Mouse (Mus musculus): ENCODE results near the gene Auts2. TPM values are rescaled to one million over a fixed set of nuclear protein-coding genes. Genes with fewer than 3 reads are reported as not detected.

Auts2 gene
- polyA plus RNA-seq, 1 experiment from 2014 or later: 57.8 TPM

DNA sequence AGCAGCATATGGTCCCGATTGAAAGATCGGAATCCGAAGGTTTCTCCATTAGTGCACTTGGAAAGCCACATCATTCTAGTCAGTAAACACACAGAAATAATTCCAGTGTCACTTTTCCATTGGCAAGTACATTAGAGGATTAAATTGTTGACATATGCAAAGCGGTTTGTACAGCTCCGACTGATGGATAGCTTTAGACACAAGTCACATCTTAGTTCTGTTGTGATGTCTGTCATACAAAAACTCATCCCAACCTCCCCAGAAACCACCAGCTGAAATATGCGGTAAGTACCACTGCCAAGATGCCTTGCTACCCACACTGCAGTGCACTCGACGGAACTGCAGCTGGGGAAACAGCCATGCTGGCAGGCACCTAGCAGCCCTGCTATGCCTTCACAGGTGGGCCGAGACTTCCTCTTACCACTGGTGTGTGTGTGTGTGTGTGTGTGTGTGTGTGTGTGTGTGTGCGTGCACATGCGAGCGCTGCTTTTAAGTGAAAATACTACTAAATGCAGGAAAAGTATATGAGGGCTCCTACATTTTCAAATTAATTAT lies 322.7 kb downstream of the Auts2 start:
- H3K36me3 ChIP-seq: peaks cover under 1% of the 10 kb centered on the region; the same call in 1 of the 2 replicates
- 90% methylated on average over 12 of the region's 12 CpGs for WGBS
- H3K9me3 ChIP-seq (replicated peaks): no peaks in the 10 kb centered on the region
- H3K4me3 ChIP-seq: no peak overlapping the region
- H3K27ac ChIP-seq: no peak overlapping the region
- H3K27me3 ChIP-seq (ENCODE audit: low read depth, poor library complexity, severe bottlenecking): no peaks in the 10 kb centered on the region
- H3K4me1 ChIP-seq: peaks cover 15% of the 10 kb centered on the region
- no peak for DNase-seq (ENCODE audit: low spot score)

DNA sequence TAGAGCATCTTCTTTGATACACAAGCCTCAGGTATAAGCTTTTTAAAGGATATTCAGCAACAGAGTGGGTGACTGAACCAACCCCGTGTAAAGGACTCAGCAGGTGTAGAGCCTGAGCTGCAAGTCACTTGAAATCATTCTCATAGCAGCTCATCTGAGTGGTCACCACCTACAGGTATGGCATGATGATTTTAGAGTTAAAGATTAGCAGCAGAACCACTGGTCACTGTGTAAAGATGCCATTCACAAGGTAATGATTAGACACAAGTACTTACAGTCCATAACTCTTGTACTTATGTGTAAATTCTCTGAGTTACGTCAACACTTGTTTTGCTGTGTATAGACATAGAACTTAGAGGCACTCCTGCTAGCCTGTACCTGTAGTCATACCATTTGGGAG lies 327.0 kb downstream of the Auts2 start:
- no peak for DNase-seq (ENCODE audit: low spot score)
- H3K9me3 ChIP-seq (replicated peaks): no peaks in the 10 kb centered on the region
- H3K36me3 ChIP-seq: no peaks in the 10 kb centered on the region
- H3K27me3 ChIP-seq (ENCODE audit: low read depth, poor library complexity, severe bottlenecking): no peaks in the 10 kb centered on the region
- no peak overlapping the region for H3K4me3 ChIP-seq
- 91% methylated on average over 2 of the region's 2 CpGs for WGBS
- H3K27ac ChIP-seq: no peak overlapping the region
- peaks cover 26% of the 10 kb centered on the region for H3K4me1 ChIP-seq

DNA sequence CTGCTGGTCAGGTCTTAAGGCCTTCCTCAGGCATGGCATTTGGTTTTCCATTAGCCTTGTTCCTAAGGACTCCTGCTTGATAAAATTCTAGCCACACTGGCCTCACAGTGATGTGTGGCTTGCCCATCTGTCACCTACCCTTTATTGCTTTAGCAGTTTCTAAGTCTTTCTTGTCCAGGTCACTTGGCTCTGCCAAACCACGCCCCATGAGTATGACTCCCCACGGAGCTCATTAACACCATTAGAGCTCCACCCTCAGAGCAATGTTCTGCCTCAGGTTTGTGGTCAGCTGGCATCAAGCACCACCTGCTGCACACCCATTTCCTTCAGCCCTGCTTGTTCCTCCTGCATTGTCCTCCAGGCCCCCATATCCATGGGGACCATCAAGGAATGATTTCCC lies 330.7 kb downstream of the Auts2 start:
- peaks cover 35% of the 10 kb centered on the region for H3K4me1 ChIP-seq
- H3K27ac ChIP-seq: no peak overlapping the region
- H3K4me3 ChIP-seq: no peak overlapping the region
- WGBS: 41% methylated on average over 2 of the region's 2 CpGs
- no peak for DNase-seq (ENCODE audit: low spot score)
- H3K27me3 ChIP-seq (ENCODE audit: low read depth, poor library complexity, severe bottlenecking): no peaks in the 10 kb centered on the region
- no peaks in the 10 kb centered on the region for H3K9me3 ChIP-seq (replicated peaks)
- no peaks in the 10 kb centered on the region for H3K36me3 ChIP-seq

DNA sequence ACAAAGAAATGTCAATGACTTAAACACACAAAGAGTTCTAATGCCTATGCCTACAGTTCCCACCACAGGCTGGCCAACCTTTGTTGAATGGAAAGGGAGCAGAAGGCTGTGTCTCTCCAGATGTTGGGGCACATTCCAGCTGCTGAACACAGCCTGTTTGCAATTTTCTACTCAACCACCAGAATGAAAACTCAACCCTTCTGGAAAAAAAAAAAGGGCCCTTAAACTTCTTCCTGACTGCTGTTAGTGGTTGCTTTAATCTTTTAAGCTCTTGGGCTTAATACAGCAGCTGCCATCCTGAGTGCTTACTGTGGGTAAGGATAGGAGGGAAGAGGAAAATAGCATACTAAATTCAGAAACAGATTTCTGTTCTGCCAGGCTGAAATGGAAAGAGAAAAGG lies 333.4 kb downstream of the Auts2 start:
- Histone ChIP-seq H3K27me3 (ENCODE audit: low read depth, poor library complexity, severe bottlenecking) (no peaks in the 10 kb centered on the region), H3K4me3 (no peak overlapping the region), H3K9me3 (replicated peaks) (no peaks in the 10 kb centered on the region), H3K36me3 (no peaks in the 10 kb centered on the region), H3K27ac (peak overlapping the region; percentile 53; the same call in 1 of the 2 replicates), H3K4me1 (peaks cover 32% of the 10 kb centered on the region)
- DNase-seq (ENCODE audit: low spot score): no peak

DNA sequence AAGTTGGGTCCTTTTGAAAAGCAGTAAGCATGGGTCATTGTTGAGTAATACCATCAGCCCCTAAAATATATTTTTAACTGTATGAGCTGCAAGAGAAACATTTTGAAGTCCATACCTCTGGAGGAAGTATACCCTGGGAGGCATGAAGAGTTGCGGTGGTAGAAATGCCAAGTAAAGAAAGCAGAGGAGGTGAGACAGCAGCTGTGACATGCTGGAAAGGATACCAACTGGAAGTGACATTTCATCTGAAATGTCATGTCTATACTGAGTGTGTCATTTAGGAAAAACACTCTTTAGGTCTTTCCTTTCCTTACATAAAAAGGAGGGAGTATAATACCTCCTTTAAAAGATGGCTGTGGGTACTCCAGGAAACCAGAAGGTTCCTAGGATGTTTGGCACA lies 336.9 kb downstream of the Auts2 start:
- DNase-seq (ENCODE audit: low spot score): no peak
- no peak overlapping the region for H3K27ac ChIP-seq
- H3K4me3 ChIP-seq: no peak overlapping the region
- H3K4me1 ChIP-seq: peaks cover 20% of the 10 kb centered on the region
- no peaks in the 10 kb centered on the region for H3K9me3 ChIP-seq (replicated peaks)
- H3K27me3 ChIP-seq (ENCODE audit: low read depth, poor library complexity, severe bottlenecking): no peaks in the 10 kb centered on the region
- 98% methylated on average over 1 of the region's 1 CpGs for WGBS
- no peaks in the 10 kb centered on the region for H3K36me3 ChIP-seq

DNA sequence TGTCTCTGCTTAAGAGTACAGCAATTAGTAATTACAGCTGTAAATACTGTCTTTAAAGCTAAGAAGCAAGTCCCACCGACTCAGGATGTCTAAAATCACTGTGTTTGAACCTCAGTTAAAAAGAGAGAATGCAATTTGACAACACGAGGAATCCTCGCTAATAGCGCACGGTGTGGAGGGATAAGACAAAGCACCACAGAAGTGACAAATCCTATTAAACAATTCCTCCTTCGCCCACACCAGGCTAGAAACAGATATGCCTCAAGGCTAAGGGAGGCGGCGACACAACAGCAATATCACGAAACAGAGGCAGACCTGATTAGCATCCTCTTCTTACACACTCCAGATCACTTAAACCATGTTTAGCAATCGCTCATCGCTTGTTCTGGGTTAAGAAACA lies 339.3 kb downstream of the Auts2 start:
- Histone ChIP-seq H3K9me3 (replicated peaks) (no peaks in the 10 kb centered on the region), H3K27me3 (ENCODE audit: low read depth, poor library complexity, severe bottlenecking) (no peaks in the 10 kb centered on the region), H3K4me1 (peaks cover 10% of the 10 kb centered on the region), H3K4me3 (no peak overlapping the region), H3K36me3 (no peaks in the 10 kb centered on the region), H3K27ac (no peak overlapping the region)
- DNase-seq (ENCODE audit: low spot score): no peak
- 83% methylated on average over 11 of the region's 11 CpGs for WGBS

DNA sequence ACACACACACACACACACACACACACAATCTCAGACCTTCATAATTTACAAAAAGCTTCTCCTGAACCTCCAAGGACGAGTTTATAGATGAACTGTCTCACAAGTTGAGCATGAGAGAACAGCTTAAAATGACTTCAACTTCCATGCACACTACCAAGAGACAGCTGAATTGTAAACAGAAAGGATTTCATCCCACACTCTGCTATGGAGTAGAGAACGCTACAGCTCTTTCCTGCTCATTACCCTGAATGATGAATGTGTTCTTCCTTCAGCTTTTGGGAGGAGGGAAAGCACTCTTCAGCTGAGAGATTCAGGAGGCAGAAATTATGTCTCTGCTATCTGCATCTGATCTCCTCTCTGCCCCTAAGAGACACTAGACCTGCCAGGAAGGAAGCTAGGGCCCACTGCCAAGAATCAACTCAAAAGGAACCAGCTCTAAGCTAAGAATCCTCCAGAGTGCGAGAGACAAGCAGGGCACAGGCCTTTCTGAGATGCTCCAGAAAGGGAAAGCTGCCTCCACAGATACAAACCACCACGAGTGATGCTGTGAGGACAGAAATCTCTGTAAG lies 342.0 kb downstream of the Auts2 start:
- WGBS: 62% methylated on average over 4 of the region's 4 CpGs
- Histone ChIP-seq H3K4me1 (peaks cover 10% of the 10 kb centered on the region), H3K36me3 (no peaks in the 10 kb centered on the region), H3K27me3 (ENCODE audit: low read depth, poor library complexity, severe bottlenecking) (no peaks in the 10 kb centered on the region), H3K4me3 (no peak overlapping the region), H3K27ac (no peak overlapping the region), H3K9me3 (replicated peaks) (no peaks in the 10 kb centered on the region)
- DNase-seq (ENCODE audit: low spot score): no peak

DNA sequence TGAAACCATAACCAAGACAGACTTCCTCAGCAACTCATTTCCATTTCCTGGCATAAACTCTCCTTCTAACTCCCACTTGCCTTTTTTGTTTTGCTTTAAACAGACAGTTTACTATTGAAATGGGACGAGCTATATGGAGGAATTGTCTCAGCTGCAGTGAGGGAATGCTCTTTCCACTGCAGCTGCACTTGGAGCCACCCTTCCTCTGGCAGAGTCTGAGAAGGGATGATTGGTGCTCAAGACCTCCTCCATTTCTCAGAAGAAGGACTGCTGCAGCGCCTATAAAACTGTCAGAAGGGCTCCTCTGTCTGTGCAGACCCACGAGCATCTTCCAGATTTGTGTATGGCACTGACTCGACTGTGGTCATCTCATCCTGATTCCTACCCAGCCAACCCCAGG lies 342.5 kb downstream of the Auts2 start:
- no peaks in the 10 kb centered on the region for H3K27me3 ChIP-seq (ENCODE audit: low read depth, poor library complexity, severe bottlenecking)
- no peak overlapping the region for H3K4me3 ChIP-seq
- 59% methylated on average over 4 of the region's 4 CpGs for WGBS
- no peak overlapping the region for H3K27ac ChIP-seq
- DNase-seq (ENCODE audit: low spot score): no peak
- peaks cover 10% of the 10 kb centered on the region for H3K4me1 ChIP-seq
- no peaks in the 10 kb centered on the region for H3K36me3 ChIP-seq
- no peaks in the 10 kb centered on the region for H3K9me3 ChIP-seq (replicated peaks)

DNA sequence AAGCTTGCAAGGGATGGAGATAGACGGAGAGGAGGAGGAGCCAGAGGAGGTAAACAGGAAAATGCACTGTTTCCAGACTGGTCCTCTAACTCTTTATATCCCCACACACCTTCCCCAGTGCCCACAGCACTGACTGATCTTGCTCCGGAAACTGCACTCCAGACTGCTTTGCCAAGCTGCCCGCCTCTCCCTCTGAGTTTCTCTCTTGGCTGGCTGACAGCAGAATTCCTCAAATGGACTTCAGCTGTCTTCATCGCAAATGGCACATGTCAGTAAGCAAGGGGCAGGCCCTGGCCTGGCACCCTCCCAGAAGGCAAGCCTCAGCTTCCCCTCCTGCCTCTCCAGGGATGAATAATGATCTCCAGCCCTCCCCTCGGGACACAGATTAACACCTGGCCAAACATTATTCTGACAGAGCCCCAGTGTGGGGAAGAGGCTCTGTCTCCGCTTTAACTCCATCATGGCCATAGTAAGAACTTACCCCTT lies 348.1 kb downstream of the Auts2 start:
- Histone ChIP-seq H3K4me3 (no peak overlapping the region), H3K27ac (peak overlapping the region; percentile 32; the same call in 1 of the 2 replicates), H3K36me3 (no peaks in the 10 kb centered on the region), H3K27me3 (ENCODE audit: low read depth, poor library complexity, severe bottlenecking) (no peaks in the 10 kb centered on the region), H3K4me1 (peaks cover 22% of the 10 kb centered on the region), H3K9me3 (replicated peaks) (no peaks in the 10 kb centered on the region)
- WGBS: 47% methylated on average over 6 of the region's 6 CpGs
- no peak for DNase-seq (ENCODE audit: low spot score)

DNA sequence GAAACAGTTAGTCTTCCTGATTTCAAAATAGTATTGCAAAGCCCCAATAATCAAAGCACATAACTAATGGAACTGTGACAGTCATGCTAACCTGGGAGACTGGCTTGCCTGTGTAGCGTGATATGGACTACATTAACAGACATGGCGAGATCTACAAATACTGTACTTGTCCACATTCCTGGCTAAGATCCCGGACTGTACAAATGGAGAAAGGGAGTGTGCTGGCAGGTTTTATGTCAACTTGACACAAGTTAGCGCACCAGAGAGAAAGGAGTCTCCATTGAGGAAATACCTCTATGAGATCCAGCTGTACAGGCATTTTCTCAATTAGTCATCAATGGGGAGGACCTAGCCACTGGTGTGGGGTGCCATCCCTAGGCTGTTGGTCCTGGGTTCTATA lies 353.0 kb downstream of the Auts2 start:
- Histone ChIP-seq H3K27me3 (ENCODE audit: low read depth, poor library complexity, severe bottlenecking) (no peaks in the 10 kb centered on the region), H3K9me3 (replicated peaks) (no peaks in the 10 kb centered on the region), H3K36me3 (no peaks in the 10 kb centered on the region), H3K4me3 (no peak overlapping the region), H3K4me1 (peaks cover 54% of the 10 kb centered on the region), H3K27ac (no peak overlapping the region)
- no peak for DNase-seq (ENCODE audit: low spot score)
- 94% methylated on average over 4 of the region's 4 CpGs for whole genome bisulfite sequencing

DNA sequence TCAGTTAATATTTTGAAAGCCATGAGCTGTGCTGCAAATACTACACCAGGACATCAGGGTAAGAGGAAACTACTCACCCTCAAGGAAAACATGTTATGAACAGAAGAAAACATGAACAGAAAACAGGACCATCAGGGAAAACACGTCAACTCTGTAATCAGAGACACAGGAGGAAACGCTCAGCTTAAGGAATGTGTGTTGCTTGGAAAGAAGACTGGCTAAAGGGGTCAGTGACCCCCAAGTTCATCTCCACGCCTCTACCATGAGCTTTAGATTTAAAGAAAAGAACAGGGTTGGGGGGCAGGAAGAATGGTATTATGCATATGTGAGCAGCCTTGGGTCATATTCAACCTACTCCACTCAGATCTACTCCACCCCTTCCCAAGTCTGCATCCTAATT lies 356.5 kb downstream of the Auts2 start:
- 34% methylated on average over 3 of the region's 3 CpGs for WGBS
- DNase-seq (ENCODE audit: low spot score): no peak
- H3K9me3 ChIP-seq (replicated peaks): no peaks in the 10 kb centered on the region
- no peaks in the 10 kb centered on the region for H3K36me3 ChIP-seq
- peaks cover 57% of the 10 kb centered on the region for H3K4me1 ChIP-seq
- H3K4me3 ChIP-seq: no peak overlapping the region
- no peaks in the 10 kb centered on the region for H3K27me3 ChIP-seq (ENCODE audit: low read depth, poor library complexity, severe bottlenecking)
- no peak overlapping the region for H3K27ac ChIP-seq

DNA sequence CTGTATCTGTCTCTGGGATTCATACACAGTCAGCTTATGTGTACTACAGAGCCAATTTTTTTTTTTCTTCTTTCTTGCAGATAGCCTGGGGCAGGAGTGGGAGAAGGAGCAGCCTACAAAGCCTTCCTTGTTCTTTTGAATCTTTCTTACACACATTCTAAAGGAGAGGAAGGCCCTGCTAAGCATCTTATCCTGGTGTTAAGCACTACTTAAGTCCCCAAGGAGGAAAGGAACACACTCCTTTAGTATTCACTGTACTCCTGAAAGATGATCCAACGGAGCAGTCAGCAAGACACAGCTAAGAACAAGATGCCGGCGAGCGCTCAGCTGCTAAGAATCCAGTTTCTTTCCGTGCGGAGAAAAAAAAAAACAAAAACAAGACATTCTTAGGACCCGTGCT lies 356.9 kb downstream of the Auts2 start:
- no peaks in the 10 kb centered on the region for H3K9me3 ChIP-seq (replicated peaks)
- no peaks in the 10 kb centered on the region for H3K27me3 ChIP-seq (ENCODE audit: low read depth, poor library complexity, severe bottlenecking)
- H3K4me1 ChIP-seq: peaks cover 57% of the 10 kb centered on the region
- no peak overlapping the region for H3K4me3 ChIP-seq
- 67% methylated on average over 7 of the region's 7 CpGs for WGBS
- no peak for DNase-seq (ENCODE audit: low spot score)
- peak overlapping the region; percentile 48; the same call in 1 of the 2 replicates for H3K27ac ChIP-seq
- H3K36me3 ChIP-seq: no peaks in the 10 kb centered on the region

DNA sequence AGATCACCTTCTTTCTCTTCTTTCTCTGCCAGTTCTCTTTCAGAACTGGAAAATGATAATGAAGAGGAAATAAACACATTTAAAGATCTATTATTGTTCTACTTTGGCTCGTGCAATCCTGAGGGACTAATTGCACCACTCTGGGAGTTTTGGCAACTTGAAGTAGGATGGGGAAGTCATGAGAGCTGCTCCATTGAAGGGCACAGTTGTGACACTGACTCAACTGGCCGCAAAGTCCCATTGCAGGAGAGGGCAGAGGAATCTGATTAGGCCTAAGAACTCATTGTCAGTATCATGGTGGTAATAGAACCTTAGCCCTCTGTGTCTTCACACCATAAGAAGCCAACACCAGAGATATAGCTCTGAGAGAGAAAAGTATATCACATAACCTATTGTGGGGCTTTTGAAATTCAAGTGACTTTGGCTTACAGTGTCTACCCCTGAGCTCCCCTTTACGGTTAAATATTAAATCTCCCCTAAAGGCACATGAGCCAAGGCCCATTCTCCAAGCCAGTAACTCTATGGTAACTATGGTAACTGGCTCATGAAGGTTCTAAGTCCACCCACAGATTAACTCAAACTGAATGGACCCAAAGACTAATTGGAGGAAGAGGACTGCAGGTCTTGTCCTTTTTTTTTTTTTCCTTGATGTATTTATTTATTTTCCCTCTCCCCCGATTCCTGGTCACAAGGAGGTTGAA lies 358.6 kb downstream of the Auts2 start:
- WGBS: 85% methylated on average over 4 of the region's 4 CpGs
- no peaks in the 10 kb centered on the region for H3K27me3 ChIP-seq (ENCODE audit: low read depth, poor library complexity, severe bottlenecking)
- no peak overlapping the region for H3K27ac ChIP-seq
- DNase-seq (ENCODE audit: low spot score): no peak
- H3K4me1 ChIP-seq: peaks cover 49% of the 10 kb centered on the region
- no peaks in the 10 kb centered on the region for H3K9me3 ChIP-seq (replicated peaks)
- no peak overlapping the region for H3K4me3 ChIP-seq
- H3K36me3 ChIP-seq: no peaks in the 10 kb centered on the region
